Mouse (Mus musculus) skeletal muscle tissue, adult 2 months (tissue): ENCODE measurements at regions not wholly inside any gene's neighbourhood (a gene's known extent, or its start where the extent isn't known, plus 50 kb on each side); places are given as distances from the start of the nearest gene placed in this dataset.

ENCODE experiments used
- DNase-seq: peaks from one replicate; pipeline ENCODE4 v3.0.0-alpha.2; 2012; ENCODE audit warnings: low read depth, low spot score

GRCm38 (mm10) chr2:115101501-115101900, 446.7 kb upstream of the Dph6 start:
- no peak for DNase-seq

GRCm38 (mm10) chr2:115119429-115120205, 461.9 kb upstream of the BC052040 start:
- DNase-seq, result no peak

- no peak for DNase-seq
Observed at GRCm38 (mm10) chr2:115120206-115120503, 461.4 kb upstream of the BC052040 start.

- no peak for DNase-seq
Observed at GRCm38 (mm10) chr2:115126625-115127369, 454.7 kb upstream of the BC052040 start.

DNA sequence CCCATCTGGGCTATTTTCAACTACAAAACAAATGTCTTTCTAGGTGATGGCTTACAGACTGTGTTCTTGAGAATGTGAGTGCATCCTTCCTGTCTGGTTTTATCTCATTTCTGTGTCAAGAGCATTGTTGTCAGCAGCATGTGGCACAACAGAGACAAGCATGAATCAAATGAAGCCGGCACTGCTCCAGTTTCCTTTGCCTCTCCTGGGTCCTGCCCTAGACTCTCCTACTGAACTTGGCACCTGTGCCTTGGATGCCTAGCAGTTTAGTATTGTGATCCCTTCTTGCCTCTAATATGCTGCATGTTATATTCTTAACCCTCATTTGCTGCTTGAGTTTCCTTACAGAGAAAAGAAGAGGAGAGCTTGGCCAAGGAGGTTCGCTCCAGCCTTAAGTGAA, 449.8 kb upstream of the BC052040 start:
- DNase-seq, result no peak

GRCm38 (mm10) chr2:115132165-115132592, 449.3 kb upstream of the BC052040 start:
- DNase-seq, result no peak

GRCm38 (mm10) chr2:115141416-115141815, 440.1 kb upstream of the BC052040 start:
- no peak for DNase-seq

- DNase-seq, result no peak
Observed at GRCm38 (mm10) chr2:115172111-115172510, 409.4 kb upstream of the BC052040 start.

GRCm38 (mm10) chr2:115177076-115177475, 404.4 kb upstream of the BC052040 start:
- DNase-seq, result no peak

DNA sequence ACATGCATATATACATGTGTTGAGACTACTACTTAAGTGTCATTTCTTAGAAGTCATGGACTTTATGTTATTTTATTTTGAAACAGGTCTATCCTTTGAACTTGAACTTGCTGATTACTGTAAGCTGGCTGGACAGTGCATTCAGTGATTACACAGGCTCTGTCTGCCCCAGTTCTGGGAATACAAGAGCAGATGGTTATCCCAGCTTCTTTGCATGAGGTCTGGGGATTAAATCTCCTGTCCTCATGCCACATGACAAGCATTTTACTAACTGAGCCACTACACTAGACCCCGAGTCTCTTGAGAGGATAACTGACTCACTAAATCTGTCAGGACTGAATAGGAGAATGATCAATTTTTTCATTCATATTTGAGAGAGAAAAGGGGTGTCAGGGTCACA, 403.6 kb upstream of the BC052040 start:
- no peak for DNase-seq

GRCm38 (mm10) chr2:115211191-115211590, 370.3 kb upstream of the BC052040 start:
- DNase-seq, result no peak

GRCm38 (mm10) chr2:115213181-115213970, 368.1 kb upstream of the BC052040 start:
- DNase-seq, result no peak

- DNase-seq, result no peak
Observed at GRCm38 (mm10) chr2:115214292-115214691, 367.2 kb upstream of the BC052040 start.

DNA sequence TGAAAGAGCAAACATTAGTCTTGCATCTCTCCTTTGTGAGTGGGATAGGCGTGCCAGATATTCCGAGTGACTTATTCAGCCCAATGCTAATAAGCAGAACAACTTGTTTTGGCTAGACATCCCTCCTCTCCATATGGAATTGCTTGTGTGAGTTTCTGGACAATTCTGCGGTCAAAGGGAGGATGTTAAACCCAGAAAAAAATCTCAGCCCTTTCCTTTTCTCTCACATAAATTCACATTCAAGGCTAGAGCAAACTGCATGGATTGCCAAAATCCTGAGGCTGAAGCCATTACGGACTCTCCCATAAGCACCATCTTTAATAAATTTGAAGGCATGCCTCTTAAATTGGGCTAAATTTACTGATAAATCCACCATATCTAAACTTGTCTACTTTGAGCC, 351.5 kb upstream of the BC052040 start:
- DNase-seq, result no peak

- no peak for DNase-seq
Observed at GRCm38 (mm10) chr2:115247673-115248072, 333.8 kb upstream of the BC052040 start.

GRCm38 (mm10) chr2:115250019-115250807, 331.3 kb upstream of the BC052040 start:
- no peak for DNase-seq

DNA sequence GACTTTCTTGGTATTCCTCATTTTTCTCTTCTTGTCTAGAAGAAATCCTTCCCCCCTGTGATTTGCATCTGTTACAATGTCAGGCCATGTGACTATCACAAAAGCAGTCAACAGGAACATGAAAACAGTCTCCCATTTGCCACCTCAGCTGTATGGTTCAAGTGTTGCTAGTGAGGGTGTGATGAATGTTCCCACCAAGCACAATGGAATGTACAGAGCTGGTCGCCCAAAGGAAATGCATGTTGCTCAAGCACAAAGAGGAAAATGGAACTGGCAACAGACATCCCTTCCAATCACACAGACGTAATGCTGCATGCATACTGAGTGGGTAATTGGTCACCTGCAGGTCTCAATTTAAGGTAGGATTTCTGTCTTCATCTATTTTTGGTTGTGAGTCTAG, 324.1 kb upstream of the BC052040 start:
- DNase-seq, result no peak

GRCm38 (mm10) chr2:115268247-115268646, 313.3 kb upstream of the BC052040 start:
- DNase-seq, result no peak

GRCm38 (mm10) chr2:115277421-115277820, 304.1 kb upstream of the BC052040 start:
- DNase-seq, result no peak

GRCm38 (mm10) chr2:115293020-115293419, 288.5 kb upstream of the BC052040 start:
- no peak for DNase-seq

DNA sequence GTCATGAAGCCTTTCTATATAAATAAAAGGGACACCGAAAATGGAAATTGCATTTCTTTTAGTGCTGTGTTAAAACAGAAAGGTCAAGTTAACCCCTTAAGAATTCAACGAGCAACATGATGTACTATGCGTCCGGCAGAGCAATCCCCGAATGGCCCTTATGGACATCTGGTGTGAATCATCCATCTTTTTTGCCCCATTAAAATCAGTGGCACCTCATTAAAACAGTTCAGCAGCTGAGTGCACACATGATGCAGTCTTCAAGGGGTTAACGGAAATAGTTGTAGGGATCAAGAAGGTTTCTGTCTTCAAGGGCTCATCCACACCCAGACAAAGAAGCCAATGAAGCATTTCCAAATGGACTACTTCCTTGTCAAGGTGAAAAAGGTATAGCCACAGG, 284.1 kb upstream of the BC052040 start:
- DNase-seq, result no peak

DNA sequence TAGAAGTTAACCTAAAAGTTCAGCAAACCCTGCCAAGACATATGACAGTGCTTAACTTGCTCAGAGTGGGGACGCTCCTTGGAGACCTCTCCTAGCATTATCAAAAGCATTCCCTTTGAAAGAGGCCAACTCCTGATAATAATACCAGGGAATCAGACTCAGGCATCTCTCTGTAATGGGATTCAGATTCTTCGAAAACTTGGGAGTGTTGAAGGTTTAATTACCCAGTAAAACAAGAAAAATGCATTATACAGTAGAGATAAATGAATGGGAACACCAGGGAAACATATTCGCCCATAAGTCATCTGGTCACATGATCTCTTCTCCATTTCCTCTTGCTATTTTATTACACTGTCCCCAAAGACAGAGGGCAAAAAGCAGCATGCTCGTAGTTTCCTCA, 274.3 kb upstream of the BC052040 start:
- no peak for DNase-seq
